Mouse (Mus musculus): ENCODE measurements around the gene Arhgap20.

GRCm38 (mm10) chr9:51788466-51788865 is 23.3 kb downstream of the Arhgap20 start:
- TF ChIP-seq CTCF (IDR thresholded peaks at IDR 0.05; ENCODE audit: borderline replicate concordance, extremely low read depth, insufficient read depth, insufficient read length) = no peak
- no peak for TF ChIP-seq POLR2A (IDR thresholded peaks at IDR 0.05; ENCODE audit: borderline replicate concordance, extremely low read depth, insufficient read depth, insufficient read length, poor library complexity, severe bottlenecking)

Data from brain, embryonic 14.5 days (tissue).